15 mouse cellular contexts compared by ENCODE assay signal in the genomic region with DNA sequence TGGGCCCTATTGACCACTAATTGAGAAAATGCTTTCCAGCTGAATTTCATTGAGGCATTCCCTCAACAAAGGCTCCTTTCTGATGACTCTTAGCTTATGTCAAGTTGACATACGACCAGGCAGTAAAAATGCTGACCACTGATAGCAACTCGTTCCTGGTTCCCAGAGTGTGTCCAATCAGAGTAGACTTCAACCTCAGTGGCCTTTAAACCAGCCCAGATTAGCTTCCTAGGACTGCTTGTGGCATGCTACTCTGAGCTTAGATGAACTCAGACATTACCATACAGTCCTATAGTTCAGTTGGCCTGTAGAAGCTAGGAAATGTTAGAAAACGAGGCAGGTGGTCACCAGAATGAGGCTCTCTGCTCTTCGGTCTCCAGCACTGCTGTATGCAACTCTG.
"Had no signal": no experiment of that assay in that cellular context is flagged by ENCODE, and none has a peak within 500 bp of the region (broad histone marks: within the 10 kb centered on the region; RNA-seq: fewer than 3 reads in every experiment).

No protein-coding gene starts in this region.

- H3K4me3 ChIP-seq: limb, embryonic 15.5 days; midbrain, embryonic 12.5 days; stomach, embryonic 15.5 days had no signal

- ATAC-seq: lung, postnatal 0 days; midbrain, embryonic 16.5 days had no signal

- H3K27ac ChIP-seq: kidney, postnatal 0 days; limb, embryonic 15.5 days; liver, embryonic 14.5 days; midbrain, embryonic 12.5 days; stomach, embryonic 15.5 days had no signal

- H3K9me3 ChIP-seq: limb, embryonic 15.5 days; midbrain, embryonic 12.5 days; stomach, embryonic 15.5 days had no signal

- H3K27me3 ChIP-seq: limb, embryonic 15.5 days; midbrain, embryonic 12.5 days; stomach, embryonic 15.5 days had no signal

- H3K9ac ChIP-seq: limb, embryonic 15.5 days; liver, embryonic 14.5 days; midbrain, embryonic 12.5 days; stomach, embryonic 15.5 days had no signal

- H3K4me2 ChIP-seq: limb, embryonic 15.5 days; midbrain, embryonic 12.5 days; stomach, embryonic 15.5 days had no signal

- DNase-seq: kidney, adult 8-10 months; layer of hippocampus, adult 9-11 months; layer of hippocampus, postnatal 36 days; lung, adult 18-20 months; lung, postnatal 4 days; retina, postnatal 1 day; thymus, adult 2 months; thymus, postnatal 25 days had no signal

- H3K4me1 ChIP-seq: limb, embryonic 15.5 days; midbrain, embryonic 12.5 days; stomach, embryonic 15.5 days had no signal
